Mouse (Mus musculus) cerebellum, adult 2 months (tissue): ENCODE data around the gene B2m.

Source experiments
- CTCF ChIP-seq: fragments of 200-500 bp; IDR thresholded peaks from 2 replicates; pipeline ENCODE4 v1.5.1; 2011; ENCODE audit warnings: low read depth, mild to moderate bottlenecking, control low read depth, low read length, moderate library complexity, borderline replicate concordance; ENCODE audit not compliant: insufficient read depth
- POLR2A ChIP-seq: fragments of 200-500 bp; IDR thresholded peaks from 2 replicates; pipeline ENCODE4 v1.6.1; 2011; ENCODE audit warnings: low read length, control low read depth, borderline replicate concordance; ENCODE audit not compliant: insufficient read depth

- TF ChIP-seq CTCF = no peak
- no peak for TF ChIP-seq POLR2A
Observed at GRCm38 (mm10) chr2:122159667-122160066, 12.2 kb downstream of the B2m start.
